Mouse (Mus musculus): Measurements from ENCODE around the gene Nop9.

DNA sequence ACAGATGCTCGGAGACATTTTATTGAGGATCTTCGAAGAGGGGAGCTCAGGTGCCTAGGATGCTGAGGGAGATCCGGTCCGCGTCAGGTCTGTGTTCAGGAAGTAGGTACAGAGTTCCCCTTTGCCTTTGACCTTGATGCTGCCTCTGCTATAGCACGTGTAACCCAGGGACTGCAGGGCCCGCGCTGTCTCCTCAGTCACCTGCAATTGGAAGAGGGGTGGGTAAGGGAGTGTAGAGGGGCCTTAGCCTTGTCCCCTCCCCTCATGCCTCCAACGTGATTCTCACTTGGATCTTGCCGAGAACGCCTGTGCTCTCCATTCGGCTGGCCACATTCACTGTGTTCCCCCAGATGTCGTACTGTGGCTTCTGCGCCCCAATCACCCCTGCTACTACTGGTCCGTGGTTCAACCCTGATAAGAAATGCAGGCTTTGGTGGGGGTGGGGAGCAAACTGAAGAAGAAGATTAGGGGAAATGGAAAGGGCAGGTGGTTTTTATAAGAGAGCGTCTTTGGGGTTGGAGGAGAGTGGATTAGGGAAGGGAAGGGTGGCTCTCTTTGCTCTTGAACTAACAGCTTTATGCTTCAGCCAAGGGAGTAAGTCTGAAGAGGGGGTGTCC lies 23.7 kb downstream of the Nop9 start:
- TF ChIP-seq CTCF (IDR thresholded peaks at IDR 0.05; ENCODE audit: low read depth): no peak
- TF ChIP-seq EP300 (IDR thresholded peaks at IDR 0.05; ENCODE audit: low read depth): no peak
